Mouse (Mus musculus): ENCODE results near the gene Sh2d4b. TPM values are rescaled to one million over a fixed set of nuclear protein-coding genes. Genes with fewer than 3 reads are reported as not detected.

Gene Sh2d4b
- polyA plus RNA-seq, 1 experiment from 2014 or later, result 0.56 TPM

GRCm38 (mm10) chr14:40889704-40890103 is 3.4 kb downstream of the Sh2d4b start:
- Histone ChIP-seq H3K4me1 (ENCODE audit: control insufficient read depth, insufficient read depth, low read length) (peaks cover 18% of the 10 kb centered on the region), H3K27ac (ENCODE audit: low read depth, low read length) (no peak overlapping the region), H3K9ac (ENCODE audit: low read depth, low read length) (no peak overlapping the region), H3K4me3 (ENCODE audit: low read depth, low read length) (no peak overlapping the region), H3K9me3 (replicated peaks; ENCODE audit: control insufficient read depth, low read length) (no peaks in the 10 kb centered on the region), H3K36me3 (ENCODE audit: control insufficient read depth, insufficient read depth, low read length) (no peaks in the 10 kb centered on the region), H3K4me2 (no peak overlapping the region), H3K27me3 (ENCODE audit: control insufficient read depth, insufficient read depth, low read length) (no peaks in the 10 kb centered on the region)
- no peak for ATAC-seq (replicated peaks; ENCODE audit: insufficient number of reproducible peaks, low FRiP score, low TSS enrichment)
- 75% methylated on average over 4 of the region's 4 CpGs for WGBS (ENCODE audit: insufficient replicate concordance)

- Histone ChIP-seq H3K36me3 (ENCODE audit: control insufficient read depth, insufficient read depth, low read length) (no peaks in the 10 kb centered on the region), H3K4me3 (ENCODE audit: low read depth, low read length) (no peak overlapping the region), H3K27me3 (ENCODE audit: control insufficient read depth, insufficient read depth, low read length) (no peaks in the 10 kb centered on the region), H3K9ac (ENCODE audit: low read depth, low read length) (no peak overlapping the region), H3K9me3 (replicated peaks; ENCODE audit: control insufficient read depth, low read length) (no peaks in the 10 kb centered on the region), H3K4me1 (ENCODE audit: control insufficient read depth, insufficient read depth, low read length) (peaks cover 18% of the 10 kb centered on the region), H3K4me2 (no peak overlapping the region), H3K27ac (ENCODE audit: low read depth, low read length) (no peak overlapping the region)
- ATAC-seq (replicated peaks; ENCODE audit: insufficient number of reproducible peaks, low FRiP score, low TSS enrichment), result no peak
- WGBS (ENCODE audit: insufficient replicate concordance), result 70% methylated on average over 2 of the region's 2 CpGs
These were observed 3.9 kb downstream of the Sh2d4b start for GRCm38 (mm10) chr14:40889181-40889580.

- WGBS (ENCODE audit: insufficient replicate concordance), result 78% methylated on average over 6 of the region's 6 CpGs
- peaks cover 12% of the 10 kb centered on the region for H3K4me1 ChIP-seq (ENCODE audit: control insufficient read depth, insufficient read depth, low read length)
- no peak overlapping the region for H3K4me3 ChIP-seq (ENCODE audit: low read depth, low read length)
- no peaks in the 10 kb centered on the region for H3K27me3 ChIP-seq (ENCODE audit: control insufficient read depth, insufficient read depth, low read length)
- ATAC-seq (replicated peaks; ENCODE audit: insufficient number of reproducible peaks, low FRiP score, low TSS enrichment), result no peak
- no peak overlapping the region for H3K4me2 ChIP-seq
- H3K36me3 ChIP-seq (ENCODE audit: control insufficient read depth, insufficient read depth, low read length), result no peaks in the 10 kb centered on the region
- no peak overlapping the region for H3K27ac ChIP-seq (ENCODE audit: low read depth, low read length)
- no peaks in the 10 kb centered on the region for H3K9me3 ChIP-seq (replicated peaks; ENCODE audit: control insufficient read depth, low read length)
- no peak overlapping the region for H3K9ac ChIP-seq (ENCODE audit: low read depth, low read length)
These were observed 6.5 kb downstream of the Sh2d4b start for GRCm38 (mm10) chr14:40886428-40887202.

GRCm38 (mm10) chr14:40885752-40886151 is 7.3 kb downstream of the Sh2d4b start:
- peaks cover 12% of the 10 kb centered on the region for H3K4me1 ChIP-seq (ENCODE audit: control insufficient read depth, insufficient read depth, low read length)
- H3K9ac ChIP-seq (ENCODE audit: low read depth, low read length), result no peak overlapping the region
- no peaks in the 10 kb centered on the region for H3K36me3 ChIP-seq (ENCODE audit: control insufficient read depth, insufficient read depth, low read length)
- no peaks in the 10 kb centered on the region for H3K27me3 ChIP-seq (ENCODE audit: control insufficient read depth, insufficient read depth, low read length)
- H3K4me3 ChIP-seq (ENCODE audit: low read depth, low read length), result no peak overlapping the region
- WGBS (ENCODE audit: insufficient replicate concordance), result 4% methylated on average over 1 of the region's 1 CpGs
- H3K4me2 ChIP-seq, result no peak overlapping the region
- no peak overlapping the region for H3K27ac ChIP-seq (ENCODE audit: low read depth, low read length)
- no peak for ATAC-seq (replicated peaks; ENCODE audit: insufficient number of reproducible peaks, low FRiP score, low TSS enrichment)
- no peaks in the 10 kb centered on the region for H3K9me3 ChIP-seq (replicated peaks; ENCODE audit: control insufficient read depth, low read length)

- H3K4me2 ChIP-seq, result peak overlapping the region; percentile 41
- H3K9me3 ChIP-seq (replicated peaks; ENCODE audit: control insufficient read depth, low read length), result no peaks in the 10 kb centered on the region
- 12% methylated on average over 4 of the region's 4 CpGs for WGBS (ENCODE audit: insufficient replicate concordance)
- no peak overlapping the region for H3K4me3 ChIP-seq (ENCODE audit: low read depth, low read length)
- H3K27ac ChIP-seq (ENCODE audit: low read depth, low read length), result no peak overlapping the region
- no peak overlapping the region for H3K9ac ChIP-seq (ENCODE audit: low read depth, low read length)
- no peaks in the 10 kb centered on the region for H3K27me3 ChIP-seq (ENCODE audit: control insufficient read depth, insufficient read depth, low read length)
- no peaks in the 10 kb centered on the region for H3K36me3 ChIP-seq (ENCODE audit: control insufficient read depth, insufficient read depth, low read length)
- 0 out of 2 replicates have a peak, but pooled peaks have one; percentile 37 for ATAC-seq (replicated peaks; ENCODE audit: insufficient number of reproducible peaks, low FRiP score, low TSS enrichment)
- peaks cover 12% of the 10 kb centered on the region for H3K4me1 ChIP-seq (ENCODE audit: control insufficient read depth, insufficient read depth, low read length)
These were observed 7.8 kb downstream of the Sh2d4b start for GRCm38 (mm10) chr14:40885225-40885624.

DNA sequence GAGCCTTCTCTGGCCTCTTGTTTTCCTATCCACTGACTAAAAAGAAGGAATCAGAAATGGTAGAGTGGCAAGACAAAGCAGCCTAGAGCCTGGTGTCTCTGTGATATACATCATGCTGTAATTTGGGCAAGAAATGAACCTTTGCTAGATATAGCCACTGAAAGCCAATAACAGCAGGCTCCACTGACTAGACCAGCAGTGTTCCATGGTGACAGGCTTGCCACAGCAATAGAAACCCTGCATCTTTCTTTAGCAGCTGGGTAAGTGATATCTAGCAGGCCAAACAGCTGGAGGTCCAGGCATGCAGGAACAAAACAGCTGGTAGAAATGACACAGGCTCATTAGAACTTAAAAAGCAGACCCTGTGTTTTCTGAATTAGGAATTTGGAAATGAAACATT is 18.5 kb downstream of the Sh2d4b start:
- Histone ChIP-seq H3K27me3 (ENCODE audit: control insufficient read depth, insufficient read depth, low read length) (no peaks in the 10 kb centered on the region), H3K9me3 (replicated peaks; ENCODE audit: control insufficient read depth, low read length) (no peaks in the 10 kb centered on the region)
- ATAC-seq (replicated peaks; ENCODE audit: insufficient number of reproducible peaks, low FRiP score, low TSS enrichment), result no peak

GRCm38 (mm10) chr14:40873961-40874360 is 19.1 kb downstream of the Sh2d4b start:
- no peaks in the 10 kb centered on the region for H3K27me3 ChIP-seq (ENCODE audit: control insufficient read depth, insufficient read depth, low read length)
- H3K4me3 ChIP-seq (ENCODE audit: low read depth, low read length), result no peak overlapping the region
- H3K9me3 ChIP-seq (replicated peaks; ENCODE audit: control insufficient read depth, low read length), result no peaks in the 10 kb centered on the region
- H3K4me1 ChIP-seq (ENCODE audit: control insufficient read depth, insufficient read depth, low read length), result no peaks in the 10 kb centered on the region
- H3K4me2 ChIP-seq, result no peak overlapping the region
- H3K9ac ChIP-seq (ENCODE audit: low read depth, low read length), result no peak overlapping the region
- H3K36me3 ChIP-seq (ENCODE audit: control insufficient read depth, insufficient read depth, low read length), result no peaks in the 10 kb centered on the region
- ATAC-seq (replicated peaks; ENCODE audit: insufficient number of reproducible peaks, low FRiP score, low TSS enrichment), result no peak
- 75% methylated on average over 5 of the region's 5 CpGs for WGBS (ENCODE audit: insufficient replicate concordance)
- no peak overlapping the region for H3K27ac ChIP-seq (ENCODE audit: low read depth, low read length)

More for the DNA sequence above, 18.5 kb downstream of the Sh2d4b start:
- H3K4me2 ChIP-seq, result no peak overlapping the region
- no peaks in the 10 kb centered on the region for H3K4me1 ChIP-seq (ENCODE audit: control insufficient read depth, insufficient read depth, low read length)
- H3K9ac ChIP-seq (ENCODE audit: low read depth, low read length), result no peak overlapping the region
- H3K4me3 ChIP-seq (ENCODE audit: low read depth, low read length), result no peak overlapping the region
- no peak overlapping the region for H3K27ac ChIP-seq (ENCODE audit: low read depth, low read length)
- no peaks in the 10 kb centered on the region for H3K36me3 ChIP-seq (ENCODE audit: control insufficient read depth, insufficient read depth, low read length)

- Histone ChIP-seq H3K9ac (ENCODE audit: low read depth, low read length) (no peak overlapping the region), H3K4me2 (no peak overlapping the region), H3K4me3 (ENCODE audit: low read depth, low read length) (no peak overlapping the region), H3K9me3 (replicated peaks; ENCODE audit: control insufficient read depth, low read length) (no peaks in the 10 kb centered on the region), H3K27me3 (ENCODE audit: control insufficient read depth, insufficient read depth, low read length) (no peaks in the 10 kb centered on the region), H3K4me1 (ENCODE audit: control insufficient read depth, insufficient read depth, low read length) (no peaks in the 10 kb centered on the region), H3K27ac (ENCODE audit: low read depth, low read length) (no peak overlapping the region), H3K36me3 (ENCODE audit: control insufficient read depth, insufficient read depth, low read length) (no peaks in the 10 kb centered on the region)
- 61% methylated on average over 3 of the region's 3 CpGs for WGBS (ENCODE audit: insufficient replicate concordance)
- no peak for ATAC-seq (replicated peaks; ENCODE audit: insufficient number of reproducible peaks, low FRiP score, low TSS enrichment)
These were observed 22.5 kb downstream of the Sh2d4b start for GRCm38 (mm10) chr14:40870598-40870997.

Measured in heart, embryonic 11.5 days (tissue).